Mouse (Mus musculus) embryonic facial prominence, embryonic 10.5 days (tissue): ENCODE measurements around the gene Olfr27. TPM values are rescaled to one million over a fixed set of nuclear protein-coding genes. Genes with fewer than 3 reads are reported as not detected.

ENCODE experiments used
- DNase-seq: peaks from one replicate; pipeline ENCODE4 v3.0.0-alpha.2; 2017; ENCODE audit warnings: low spot score
- H3K27ac ChIP-seq: fragments of 300-500 bp; sonication (generic); replicated peaks from 2 replicates; pipeline ENCODE4 v1.5.1; 2016; ENCODE audit warnings: mild to moderate bottlenecking
- H3K27me3 ChIP-seq: fragments of 300-500 bp; sonication (generic); replicated peaks from 2 replicates; pipeline ENCODE4 v1.6.1; 2016; ENCODE audit warnings: low read depth, mild to moderate bottlenecking; ENCODE audit not compliant: poor library complexity, severe bottlenecking
- H3K36me3 ChIP-seq: fragments of 300-500 bp; sonication (generic); replicated peaks from 2 replicates; pipeline ENCODE4 v1.6.1; 2016; ENCODE audit warnings: mild to moderate bottlenecking, moderate library complexity
- H3K4me1 ChIP-seq: fragments of 300-500 bp; sonication (generic); 2 replicates; pipeline ENCODE4 v1.6.1; 2016
- H3K4me3 ChIP-seq: fragments of 300-500 bp; sonication (generic); 2 replicates; pipeline ENCODE4 v1.5.1; 2016; ENCODE audit warnings: mild to moderate bottlenecking, moderate library complexity
- H3K9me3 ChIP-seq: fragments of 300-500 bp; sonication (generic); 2 replicates; pipeline ENCODE4 v1.6.1; 2016; ENCODE audit warnings: mild to moderate bottlenecking
- WGBS: fragments of 180-500 bp; shearing (Covaris S2); methylation state at CpG from one replicate; pipeline ENCODE4 v1.1.7; 2016; 5-methylcytosine and 5-hydroxymethylcytosine counted together
- polyA plus RNA-seq: library from polyadenylated mRNA; unstranded; fragments of >200 nt; fragmentation: Nextera tagmentation; extraction: Ambion mirVana; gene quantifications from 2 replicates; pipeline ENCODE4 v1.2.1, GENCODE M21; 2016

Olfr27 gene
- polyA plus RNA-seq: not detected in 2 replicates

GRCm38 (mm10) chr9:39127831-39128230, at the start of gene Olfr27:
Olfr27 (plus strand) TSS chr9:39128131.
- Histone ChIP-seq H3K4me1 (no peaks in the 10 kb centered on the region), H3K27me3 (no peaks in the 10 kb centered on the region), H3K4me3 (no peak within 1 kb of the TSS), H3K36me3 (no peaks in the 10 kb centered on the region), H3K9me3 (no peaks in the 10 kb centered on the region), H3K27ac (no peak within 1 kb of the TSS)
- no peak for DNase-seq

DNA sequence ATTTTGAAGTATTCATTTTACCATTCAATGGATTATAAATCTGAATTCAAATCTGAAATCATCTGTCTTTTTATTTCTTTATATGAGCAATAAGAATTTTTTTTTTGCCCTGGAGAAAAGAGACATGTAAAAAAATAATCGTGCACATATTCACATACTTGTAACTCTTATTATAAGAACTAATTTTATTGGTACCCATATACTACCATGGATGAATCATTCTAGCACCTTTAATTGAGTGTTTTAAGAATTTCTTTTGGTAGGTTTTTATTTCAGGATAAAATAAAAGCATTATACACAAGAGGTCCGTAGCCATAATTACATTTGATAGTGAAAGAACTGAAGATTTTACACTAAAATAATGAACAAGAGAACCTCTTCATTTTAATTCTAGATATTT, 49.1 kb upstream of the Olfr27 start, which contains the start of gene Olfr938:
Gene Olfr938 (minus strand): TSS at position 101 of the 400 bp plus-strand sequence.
- Histone ChIP-seq H3K36me3 (no peaks in the 10 kb centered on the region), H3K9me3 (peaks cover 5% of the 10 kb centered on the region; the same call in 1 of the 2 replicates)
- 89% methylated on average over 2 of the region's 2 CpGs for WGBS

GRCm38 (mm10) chr9:39127326-39127725, 605 bp upstream of the Olfr27 start:
- 83% methylated on average over 1 of the region's 1 CpGs for WGBS
- Histone ChIP-seq H3K27ac (no peak overlapping the region), H3K9me3 (no peaks in the 10 kb centered on the region), H3K36me3 (no peaks in the 10 kb centered on the region), H3K4me1 (no peaks in the 10 kb centered on the region), H3K27me3 (no peaks in the 10 kb centered on the region), H3K4me3 (no peak overlapping the region)
- no peak for DNase-seq

More for the DNA sequence above, 49.1 kb upstream of the Olfr27 start, which contains the start of gene Olfr938:
- Histone ChIP-seq H3K27me3 (no peaks in the 10 kb centered on the region), H3K4me1 (no peaks in the 10 kb centered on the region), H3K27ac (no peak within 1 kb of the TSS), H3K4me3 (no peak within 1 kb of the TSS)
- DNase-seq: no peak

- Histone ChIP-seq H3K4me1 (no peaks in the 10 kb centered on the region), H3K4me3 (no peak overlapping the region), H3K9me3 (no peaks in the 10 kb centered on the region), H3K27ac (no peak overlapping the region), H3K36me3 (no peaks in the 10 kb centered on the region), H3K27me3 (no peaks in the 10 kb centered on the region)
- whole genome bisulfite sequencing: 67% methylated on average over 1 of the region's 1 CpGs
- DNase-seq: no peak
Measured at GRCm38 (mm10) chr9:39152401-39152800, 24.5 kb downstream of the Olfr27 start.

DNA sequence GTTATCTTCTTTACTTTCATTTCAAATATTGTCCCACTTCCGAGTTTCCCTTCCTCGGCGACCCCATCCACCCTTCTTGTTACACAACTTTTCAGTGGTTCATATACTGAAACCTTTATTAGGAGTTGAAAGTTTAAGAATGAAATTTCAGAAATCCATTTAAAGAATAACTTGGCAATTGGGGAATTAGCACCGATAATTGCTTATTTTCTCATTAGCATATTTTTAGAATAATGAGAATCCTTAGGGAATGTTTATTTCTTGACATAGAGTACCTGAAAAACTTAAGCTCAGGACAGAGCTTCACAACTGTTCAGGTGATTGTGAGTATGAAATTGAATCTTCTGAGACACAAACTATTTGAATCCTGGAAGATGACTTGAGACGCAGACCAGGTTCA, 38.1 kb downstream of the Olfr27 start, which contains the start of gene Olfr943:
Gene Olfr943 (plus strand): TSS at position 301 of the 400 bp plus-strand sequence.
- Histone ChIP-seq H3K4me1 (no peaks in the 10 kb centered on the region), H3K36me3 (no peaks in the 10 kb centered on the region), H3K9me3 (peaks cover 6% of the 10 kb centered on the region), H3K27me3 (no peaks in the 10 kb centered on the region), H3K4me3 (no peak within 1 kb of the TSS), H3K27ac (no peak within 1 kb of the TSS)
- WGBS: 93% methylated on average over 5 of the region's 5 CpGs
- no peak for DNase-seq

Other genes with a start within 250 kb of the Olfr27 start
- not detected in 2 replicates for gene Olfr930, start 198.3 kb upstream of the Olfr27 start, polyA plus RNA-seq
- gene Olfr933, start 155.8 kb upstream of the Olfr27 start, polyA plus RNA-seq: not detected in 2 replicates
- not detected in 2 replicates for gene Olfr934, start 139.8 kb upstream of the Olfr27 start, polyA plus RNA-seq
- gene Olfr935, start 128.4 kb upstream of the Olfr27 start, polyA plus RNA-seq: not detected in 2 replicates
- not detected in 2 replicates for gene Olfr146, start 104.8 kb upstream of the Olfr27 start, polyA plus RNA-seq
- gene Olfr937, start 63.2 kb upstream of the Olfr27 start, polyA plus RNA-seq: not detected in 2 replicates
- not detected in 2 replicates for gene Olfr938, start 49.2 kb upstream of the Olfr27 start, polyA plus RNA-seq
- not detected in 2 replicates for gene Olfr943, start 38.2 kb downstream of the Olfr27 start, polyA plus RNA-seq
- not detected in 2 replicates for gene Olfr944, start 73.8 kb downstream of the Olfr27 start, polyA plus RNA-seq
- not detected in 2 replicates for gene Olfr1537, start 121.9 kb downstream of the Olfr27 start, polyA plus RNA-seq
- gene Olfr945, start 148.7 kb downstream of the Olfr27 start, polyA plus RNA-seq: not detected in 2 replicates
- gene Olfr948, start 197.9 kb downstream of the Olfr27 start, polyA plus RNA-seq: not detected in 2 replicates